Mouse (Mus musculus): Measurements from ENCODE around the gene Abcc2.

DNA sequence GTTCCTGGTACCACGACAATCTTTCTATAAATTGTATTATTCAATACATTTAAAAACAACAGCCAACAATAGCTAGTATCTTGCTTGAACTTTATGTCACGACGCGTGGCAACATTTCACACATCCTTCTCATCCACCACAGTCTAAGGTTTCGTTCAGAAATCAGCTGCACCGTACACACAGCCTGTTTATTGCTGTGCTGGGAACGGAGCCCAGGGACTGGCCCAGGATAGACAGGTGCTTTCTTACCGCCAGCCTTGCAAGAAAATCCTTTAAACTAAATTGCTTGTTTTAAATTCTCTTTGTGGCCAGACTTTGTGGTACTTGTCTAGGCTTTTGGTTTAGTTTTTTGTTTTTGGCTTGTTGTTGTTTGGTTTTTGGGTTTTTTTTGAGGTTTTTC, 95.4 kb downstream of the Abcc2 start:
- TF ChIP-seq USF1 (IDR thresholded peaks at IDR 0.05; ENCODE audit: low read depth) (no peak), CTCF (IDR thresholded peaks at IDR 0.05; ENCODE audit: control insufficient read depth, insufficient read depth, insufficient read length) (no peak), CEBPB (IDR thresholded peaks at IDR 0.05; ENCODE audit: low read depth) (no peak)
